Mouse (Mus musculus): Measurements from ENCODE around the gene Ppard.
"Not testable (repeated sequence)": the region's sequence is repeated elsewhere in the genome, so short reads cannot be mapped to it uniquely, and the experiment has no call there.

Ppard gene

GRCm38 (mm10) chr17:28317725-28318124, 85.2 kb downstream of the Ppard start:
- DNase-seq = no peak

- no peak for DNase-seq
Measured at GRCm38 (mm10) chr17:28321700-28322099, 89.2 kb downstream of the Ppard start.

- no peak for DNase-seq
Measured at GRCm38 (mm10) chr17:28323786-28324185, 91.3 kb downstream of the Ppard start.

GRCm38 (mm10) chr17:28324416-28324815, 91.9 kb downstream of the Ppard start:
- not testable (repeated sequence) for DNase-seq

- DNase-seq = no peak
Measured at GRCm38 (mm10) chr17:28325751-28326150, 93.3 kb downstream of the Ppard start.

- no peak for DNase-seq
Measured at GRCm38 (mm10) chr17:28326951-28327350, 94.5 kb downstream of the Ppard start.

GRCm38 (mm10) chr17:28327673-28328325, 95.3 kb downstream of the Ppard start:
- peak in 1 of 2 experiments; percentile 26 for DNase-seq

GRCm38 (mm10) chr17:28328366-28328928, 95.9 kb downstream of the Ppard start, which contains the start of gene Rpl10a:
Gene Rpl10a, plus strand, starts transcription at chr17:28328471.
- DNase-seq = peak; percentile 98 to 99

GRCm38 (mm10) chr17:28328946-28329345, 96.4 kb downstream of the Ppard start:
- DNase-seq = no peak

- DNase-seq = no peak
Measured at GRCm38 (mm10) chr17:28329503-28330231, 97.2 kb downstream of the Ppard start.

- no peak for DNase-seq
Measured at GRCm38 (mm10) chr17:28330232-28330546, 97.7 kb downstream of the Ppard start.

GRCm38 (mm10) chr17:28330590-28330989, 98.1 kb downstream of the Ppard start:
- DNase-seq = not testable (repeated sequence)

GRCm38 (mm10) chr17:28331241-28332112, 99.0 kb downstream of the Ppard start:
- no peak for DNase-seq

- peak in 1 of 2 experiments; percentile 33 for DNase-seq
Measured at GRCm38 (mm10) chr17:28332113-28332914, 99.8 kb downstream of the Ppard start.

- DNase-seq = peak; percentile 34 to 57
Measured at GRCm38 (mm10) chr17:28332915-28333546, 100.5 kb downstream of the Ppard start.

GRCm38 (mm10) chr17:28335267-28335666, 102.8 kb downstream of the Ppard start:
- DNase-seq = no peak

GRCm38 (mm10) chr17:28337547-28337946, 105.0 kb downstream of the Ppard start:
- no peak for DNase-seq

- peak; percentile 53 to 76 for DNase-seq
Measured at GRCm38 (mm10) chr17:28340578-28340977, 108.1 kb downstream of the Ppard start.

- DNase-seq = peak; percentile 95 to 98
Measured at GRCm38 (mm10) chr17:28341091-28341490, 108.6 kb downstream of the Ppard start.

- peak; percentile 73 to 83 for DNase-seq
Measured at GRCm38 (mm10) chr17:28344050-28344607, 111.6 kb downstream of the Ppard start.

- no peak for DNase-seq
Measured at GRCm38 (mm10) chr17:28344670-28345069, 112.2 kb downstream of the Ppard start.
